Mouse (Mus musculus) olfactory bulb, adult 2 months (tissue): ENCODE results near the gene Ttll3. TPM values are rescaled to one million over a fixed set of nuclear protein-coding genes. Genes with fewer than 3 reads are reported as not detected.

ENCODE experiments used
- H3K27ac ChIP-seq: fragments of 200-500 bp; 2 replicates; pipeline ENCODE4 v1.5.1; 2012; ENCODE audit warnings: low read depth, low read length; ENCODE audit not compliant: insufficient read depth
- H3K4me1 ChIP-seq: fragments of 200-500 bp; 2 replicates; pipeline ENCODE4 v1.6.1; 2012; ENCODE audit warnings: low read length; ENCODE audit not compliant: control insufficient read depth, insufficient read depth
- H3K4me3 ChIP-seq: fragments of 200-500 bp; 2 replicates; pipeline ENCODE4 v1.5.1; 2012; ENCODE audit warnings: mild to moderate bottlenecking, low read depth, low read length, moderate library complexity; ENCODE audit not compliant: insufficient read depth
- CTCF ChIP-seq: fragments of 200-500 bp; IDR thresholded peaks from 2 replicates; pipeline ENCODE4 v1.5.1; 2012; ENCODE audit warnings: low read depth, mild to moderate bottlenecking, low read length, moderate library complexity; ENCODE audit not compliant: insufficient read depth
- POLR2A ChIP-seq: fragments of 200-500 bp; IDR thresholded peaks from 2 replicates; pipeline ENCODE4 v1.6.1; 2012; ENCODE audit warnings: mild to moderate bottlenecking, low read depth, low read length, moderate library complexity; ENCODE audit not compliant: insufficient read depth
- WGBS: fragments of 180-500 bp; shearing (Covaris S2); methylation state at CpG from one replicate; pipeline ENCODE4 v1.1.7; 2018; 5-methylcytosine and 5-hydroxymethylcytosine counted together
- polyA plus RNA-seq: library from polyadenylated mRNA; stranded (reverse); fragments of >200 nt; gene quantifications from 2 replicates; pipeline ENCODE4 v1.2.4, GENCODE M21; 2012; ENCODE audit warnings: low replicate concordance; ENCODE audit not compliant: missing spikeins, insufficient read depth, insufficient read length

Gene Ttll3
- polyA plus RNA-seq, 1 experiment = not detected

GRCm38 (mm10) chr6:113447639-113448038 lies 58.6 kb downstream of the Ttll3 start:
- Histone ChIP-seq H3K4me1 (peaks cover 4% of the 10 kb centered on the region; the same call in 1 of the 2 replicates), H3K4me3 (no peak overlapping the region), H3K27ac (no peak overlapping the region)
- 95% methylated on average over 4 of the region's 4 CpGs for WGBS
- no peak for TF ChIP-seq CTCF
- no peak for TF ChIP-seq POLR2A

GRCm38 (mm10) chr6:113451839-113452238 lies 62.8 kb downstream of the Ttll3 start:
- 33% methylated on average over 2 of the region's 2 CpGs for WGBS
- TF ChIP-seq POLR2A = no peak
- TF ChIP-seq CTCF = no peak

GRCm38 (mm10) chr6:113455007-113455406 lies 65.9 kb downstream of the Ttll3 start:
- H3K27ac ChIP-seq = no peak overlapping the region
- 75% methylated on average over 5 of the region's 5 CpGs for WGBS
- H3K4me1 ChIP-seq = no peaks in the 10 kb centered on the region
- H3K4me3 ChIP-seq = no peak overlapping the region
- no peak for TF ChIP-seq POLR2A
- no peak for TF ChIP-seq CTCF

More at GRCm38 (mm10) chr6:113451839-113452238, 62.8 kb downstream of the Ttll3 start:
- Histone ChIP-seq H3K4me3 (no peak overlapping the region), H3K4me1 (no peaks in the 10 kb centered on the region), H3K27ac (no peak overlapping the region)

- no peak within 1 kb of the TSS for H3K4me3 ChIP-seq
- H3K4me1 ChIP-seq = no peaks in the 10 kb centered on the region
- H3K27ac ChIP-seq = no peak within 1 kb of the TSS
- no peak for TF ChIP-seq CTCF
- no peak for TF ChIP-seq POLR2A
- WGBS = 82% methylated on average over 10 of the region's 10 CpGs
Observed at GRCm38 (mm10) chr6:113457952-113458534, 69.0 kb downstream of the Ttll3 start, which contains the start of gene Il17re. Gene Il17re, plus strand, starts transcription at chr6:113458484.

- Histone ChIP-seq H3K4me3 (no peak overlapping the region), H3K27ac (no peak overlapping the region), H3K4me1 (no peaks in the 10 kb centered on the region)
- 68% methylated on average over 10 of the region's 10 CpGs for WGBS
- TF ChIP-seq CTCF (no peak), POLR2A (no peak)
Observed at GRCm38 (mm10) chr6:113458635-113459034, 69.6 kb downstream of the Ttll3 start.

GRCm38 (mm10) chr6:113464040-113464439 lies 75.0 kb downstream of the Ttll3 start:
- no peak overlapping the region for H3K27ac ChIP-seq
- TF ChIP-seq POLR2A (no peak), CTCF (no peak)
- WGBS = 63% methylated on average over 7 of the region's 7 CpGs
- H3K4me3 ChIP-seq = no peak overlapping the region
- H3K4me1 ChIP-seq = no peaks in the 10 kb centered on the region

Other genes starting within 250 kb of the Ttll3 start
- not detected in 2 replicates for gene Lhfpl4, start 193.9 kb upstream of the Ttll3 start, polyA plus RNA-seq
- not detected in 2 replicates for gene Mtmr14, start 151.4 kb upstream of the Ttll3 start, polyA plus RNA-seq
- not detected in 2 replicates for gene Cpne9, start 107.0 kb upstream of the Ttll3 start, polyA plus RNA-seq
- not detected in 2 replicates for gene Brpf1, start 82.1 kb upstream of the Ttll3 start, polyA plus RNA-seq
- not detected in 2 replicates for gene Ogg1, start 62.3 kb upstream of the Ttll3 start, polyA plus RNA-seq
- not detected in 2 replicates for gene Camk1, start 45.3 kb upstream of the Ttll3 start, polyA plus RNA-seq
- not detected in 2 replicates for gene Tada3, start 11.4 kb upstream of the Ttll3 start, polyA plus RNA-seq
- not detected in 2 replicates for gene Arpc4, start 11.1 kb upstream of the Ttll3 start, polyA plus RNA-seq
- not detected in 2 replicates for gene Rpusd3, start 30.1 kb downstream of the Ttll3 start, polyA plus RNA-seq
- gene Cidec, start 46.5 kb downstream of the Ttll3 start, polyA plus RNA-seq = not detected in 2 replicates
- not detected in 2 replicates for gene Jagn1, start 53.3 kb downstream of the Ttll3 start, polyA plus RNA-seq
- not detected in 2 replicates for gene Il17re, start 69.2 kb downstream of the Ttll3 start, polyA plus RNA-seq
- gene Il17rc, start 82.2 kb downstream of the Ttll3 start, polyA plus RNA-seq = not detected in 2 replicates
- gene Creld1, start 94.0 kb downstream of the Ttll3 start, polyA plus RNA-seq = not detected in 2 replicates
- not detected in 2 replicates for gene Prrt3, start 112.7 kb downstream of the Ttll3 start, polyA plus RNA-seq
- gene Emc3, start 142.4 kb downstream of the Ttll3 start, polyA plus RNA-seq = not detected in 2 replicates
- not detected in 2 replicates for gene Fancd2, start 142.4 kb downstream of the Ttll3 start, polyA plus RNA-seq
- not detected in 2 replicates for gene Fancd2os, start 211.5 kb downstream of the Ttll3 start, polyA plus RNA-seq
- gene Brk1, start 215.5 kb downstream of the Ttll3 start, polyA plus RNA-seq = not detected in 2 replicates
- not detected in 2 replicates for gene Vhl, start 234.7 kb downstream of the Ttll3 start, polyA plus RNA-seq
- not detected in 2 replicates for gene Irak2, start 249.2 kb downstream of the Ttll3 start, polyA plus RNA-seq